Mouse (Mus musculus): Measurements from ENCODE around the gene Ccdc175. TPM values are rescaled to one million over a fixed set of nuclear protein-coding genes. Genes with fewer than 3 reads are reported as not detected.

Ccdc175 gene
- polyA plus RNA-seq (2015; fragmentation: Nextera tagmentation; extraction: Ambion mirVana) = not detected in 2 replicates

GRCm38 (mm10) chr12:72184929-72185328, at the start of gene Ccdc175:
TSS of gene Ccdc175 (minus strand) at chr12:72185029.

GRCm38 (mm10) chr12:72085329-72086165, 99.3 kb downstream of the Ccdc175 start, which contains the start of the genes L3hypdh and Jkamp:
TSS of gene L3hypdh (minus strand) at chr12:72085439.
TSS of gene Jkamp (plus strand) at chr12:72085589.

GRCm38 (mm10) chr12:72070327-72071269, 114.2 kb downstream of the Ccdc175 start, which contains the start of gene Gpr135:
TSS of gene Gpr135 (minus strand) at chr12:72071125.

Other genes with a start within 250 kb of the Ccdc175 start
- 0.18 and 0.23 TPM in 2 replicates for gene Gpr135, start 113.9 kb downstream of the Ccdc175 start, polyA plus RNA-seq (2015; fragmentation: Nextera tagmentation; extraction: Ambion mirVana)
- gene L3hypdh, start 99.6 kb downstream of the Ccdc175 start, polyA plus RNA-seq (2015; fragmentation: Nextera tagmentation; extraction: Ambion mirVana) = 5.9 and 6.9 TPM in 2 replicates
- gene Jkamp, start 99.4 kb downstream of the Ccdc175 start, polyA plus RNA-seq (2015; fragmentation: Nextera tagmentation; extraction: Ambion mirVana) = 25.9 and 36.7 TPM in 2 replicates
- gene Rtn1, start 224.0 kb upstream of the Ccdc175 start, polyA plus RNA-seq (2015; fragmentation: Nextera tagmentation; extraction: Ambion mirVana) = 1.9 and 2.5 TPM in 2 replicates